Mouse (Mus musculus) erythroblast, adult 5-6 weeks (primary cell): ENCODE data around the gene Oip5. TPM values are rescaled to one million over a fixed set of nuclear protein-coding genes. Genes with fewer than 3 reads are reported as not detected.

Experiments
- ATAC-seq: replicated peaks from 2 replicates; pipeline ENCODE4 v1.8.0; 2016; ENCODE audit warnings: moderate number of reproducible peaks, mild to moderate bottlenecking, moderate TSS enrichment, inconsistent platforms; ENCODE audit not compliant: poor library complexity, low FRiP score, severe bottlenecking
- total RNA-seq, 2 experiments: library from RNA; stranded (forward) in 1 of 2; stranded (reverse) in 1 of 2; fragments of 150-400 nt in 1 of 2; fragments of 200-764, 138-1000 nt in 1 of 2; gene quantifications; 2 replicates each; pipeline versions ENCODE4 v1.2.3 to v1.2.4; 2015 to 2017; ENCODE audit warnings: low replicate concordance in 2 of 2

Oip5 gene
- total RNA-seq, 2 experiments from 2014 or later: 64.9 to 66.3 TPM

DNA sequence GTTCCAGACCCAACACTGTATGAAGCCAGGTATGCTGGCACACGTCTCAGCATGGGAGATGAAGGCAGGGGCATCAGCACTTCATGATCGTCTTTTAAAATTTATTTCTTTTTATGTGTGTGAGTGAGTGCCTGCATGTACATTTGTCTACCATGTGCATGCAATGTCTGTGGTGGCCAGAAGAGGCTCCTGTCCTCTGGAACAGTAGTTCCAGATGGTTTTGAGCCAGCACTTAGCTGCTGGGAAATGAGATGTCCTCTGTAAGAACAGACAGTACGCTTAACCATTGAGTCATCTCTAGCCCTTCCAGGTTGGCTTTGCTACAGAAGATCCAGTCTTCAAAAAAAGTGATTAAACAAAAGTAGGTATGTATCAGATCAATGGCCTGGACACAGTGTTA, 27.0 kb downstream of the Oip5 start:
- no peak for ATAC-seq

DNA sequence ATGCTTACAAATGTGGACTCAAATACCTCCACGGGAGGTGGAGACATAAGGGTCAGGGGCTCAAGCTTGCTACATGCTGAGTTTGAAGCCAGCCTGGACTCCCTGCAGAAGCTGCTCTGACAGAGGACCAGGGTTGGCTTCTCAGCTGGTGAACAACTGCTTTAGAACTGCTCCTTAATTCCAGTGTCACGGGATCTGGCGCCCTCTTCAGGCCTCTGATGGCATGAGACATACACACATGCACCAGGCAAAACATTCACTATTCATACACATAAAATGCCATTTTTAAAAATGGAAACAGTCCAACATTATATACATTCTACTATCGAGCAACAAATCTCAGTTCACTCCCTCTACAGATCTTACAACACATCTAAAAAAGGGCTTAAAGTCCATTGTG, 30.9 kb downstream of the Oip5 start:
- ATAC-seq: peak; percentile 88

DNA sequence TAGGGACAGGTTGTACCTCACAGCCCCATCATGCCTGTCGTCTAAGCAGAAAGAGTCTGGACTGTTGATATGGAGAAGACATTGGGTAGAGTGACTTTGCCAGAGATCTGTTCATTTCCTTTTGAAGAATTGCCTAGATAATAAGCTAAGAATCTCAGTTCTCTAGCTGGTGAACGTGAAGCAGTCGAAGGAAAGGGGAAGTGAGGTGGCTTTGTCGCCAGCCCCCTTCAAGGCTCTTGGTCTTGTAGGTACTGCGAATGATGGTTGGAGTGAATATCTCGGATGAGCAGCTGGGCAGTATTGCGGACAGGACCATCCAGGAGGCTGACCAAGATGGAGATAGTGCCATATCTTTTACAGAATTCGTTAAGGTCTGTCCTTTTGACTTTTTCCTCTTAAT, 34.0 kb downstream of the Oip5 start:
- no peak for ATAC-seq

DNA sequence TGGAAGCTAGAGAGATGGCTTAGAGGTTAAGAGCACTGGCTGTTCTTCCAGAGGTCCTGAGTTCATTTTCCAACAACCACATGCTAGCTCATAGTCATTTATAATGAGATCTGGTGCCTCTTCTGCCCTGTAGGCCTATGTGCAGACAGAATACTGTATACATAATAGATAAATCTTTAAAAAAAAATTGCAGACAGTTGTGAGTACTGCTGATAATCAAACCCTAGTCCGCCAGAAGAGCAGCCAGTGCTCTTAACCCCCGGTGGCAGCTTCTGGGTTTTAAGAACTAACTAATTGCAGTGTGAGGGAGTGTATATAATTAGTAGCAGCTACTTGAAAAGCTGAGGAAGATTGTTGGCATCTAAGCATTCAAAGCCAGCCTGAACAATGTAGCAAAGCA, 34.8 kb downstream of the Oip5 start:
- ATAC-seq: no peak

GRCm38 (mm10) chr2:119581571-119581970, 36.7 kb downstream of the Oip5 start:
- no peak for ATAC-seq

DNA sequence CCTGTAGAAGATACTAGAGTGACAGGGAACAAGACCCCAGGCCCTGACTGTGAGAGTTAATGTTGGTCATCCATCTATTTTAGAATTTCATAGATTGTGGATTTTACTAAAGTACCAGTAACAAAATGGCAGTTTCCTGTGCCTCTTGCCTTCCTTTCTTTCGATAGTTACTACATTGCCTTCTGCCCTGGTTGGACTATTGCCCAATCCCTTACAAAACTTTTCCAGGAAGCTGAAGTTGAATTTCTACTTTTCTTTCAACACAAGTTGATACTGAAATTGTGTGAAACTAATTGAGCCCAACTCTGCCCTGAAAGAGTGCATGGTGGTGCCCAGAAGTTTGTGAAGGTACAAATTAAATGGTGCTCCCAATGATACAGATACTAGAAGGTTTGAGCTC, 45.8 kb downstream of the Oip5 start:
- ATAC-seq: no peak

DNA sequence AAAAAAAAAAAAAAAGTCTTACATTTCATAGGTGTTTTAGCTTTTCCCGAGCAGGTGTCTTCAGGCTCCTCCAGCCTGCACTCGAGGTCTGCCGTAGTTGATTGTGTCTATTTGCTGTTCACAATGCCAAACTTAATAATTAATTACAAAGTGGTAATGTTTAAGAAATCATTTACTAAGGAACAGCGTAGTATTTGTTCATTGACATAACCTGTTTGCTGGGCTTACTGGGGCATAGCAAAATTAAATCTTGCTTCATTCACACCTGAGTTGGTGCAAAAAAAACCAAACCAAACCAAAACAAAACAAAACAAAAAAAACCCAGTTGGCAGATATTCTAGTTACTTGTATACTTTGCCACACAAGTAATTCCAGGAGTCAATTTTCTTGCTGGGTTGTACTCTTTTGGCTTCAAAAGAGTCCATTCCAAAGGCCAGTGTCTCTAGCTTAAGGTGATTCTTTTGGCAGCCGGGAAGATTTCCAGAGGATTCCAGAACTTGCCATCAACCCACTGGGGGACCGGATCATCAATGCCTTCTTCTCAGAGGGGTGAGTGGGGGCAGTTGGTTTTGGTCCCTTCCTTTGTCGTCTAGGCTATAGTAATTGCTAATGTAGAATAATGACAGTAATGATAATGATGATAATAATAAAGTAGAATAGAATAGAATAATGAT, 52.0 kb downstream of the Oip5 start:
- ATAC-seq: no peak

DNA sequence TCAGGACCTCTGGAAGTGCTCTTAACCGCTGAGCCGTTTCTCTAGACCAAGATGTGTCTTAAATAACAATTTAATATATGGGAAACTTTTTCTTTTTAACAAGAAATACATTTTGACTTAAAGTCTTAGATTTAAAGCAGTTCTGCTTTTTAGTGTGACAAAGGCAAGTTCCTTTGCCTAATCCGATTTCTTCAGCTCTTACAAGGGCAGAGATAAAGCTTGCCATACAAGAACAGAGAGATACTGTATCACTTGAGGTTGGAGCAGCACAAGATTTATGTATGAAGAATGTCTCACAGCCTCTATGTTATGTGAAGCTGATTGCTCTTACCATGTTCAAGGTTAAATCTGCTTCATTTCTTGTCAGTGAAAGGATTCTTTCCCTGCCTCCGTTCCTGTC, 53.0 kb downstream of the Oip5 start:
- no peak for ATAC-seq

DNA sequence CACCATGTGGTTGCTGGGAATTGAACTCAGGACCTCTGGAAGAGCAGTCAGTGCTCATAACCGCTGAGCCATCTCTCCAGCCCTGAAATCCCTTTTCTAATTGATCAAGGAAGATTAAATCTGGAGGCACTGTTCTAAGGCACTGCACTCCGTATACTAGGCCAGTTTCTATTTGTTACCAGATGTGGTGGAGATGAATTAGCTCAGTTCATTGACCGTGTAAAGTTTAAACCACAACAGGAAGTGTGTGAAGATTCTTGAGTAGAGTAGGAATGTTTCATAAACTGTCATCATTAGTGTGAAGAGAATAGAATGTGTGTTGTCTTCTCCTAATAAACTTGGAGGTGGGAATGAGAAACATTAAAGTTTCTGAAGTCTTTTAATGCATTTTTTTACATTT, 56.5 kb downstream of the Oip5 start:
- no peak for ATAC-seq

Other genes starting within 250 kb of the Oip5 start
- 8.6 and 10.9 TPM in 2 replicates for gene Ino80, start 140.8 kb downstream of the Oip5 start, total RNA-seq (2015; ENCODE audit: low replicate concordance)
- 6.6 and 7.6 TPM in 2 replicates for gene Ino80, start 140.8 kb downstream of the Oip5 start, total RNA-seq (2017; ENCODE audit: low replicate concordance)
- gene Exd1, start 70.8 kb downstream of the Oip5 start, total RNA-seq (2015; ENCODE audit: low replicate concordance): not detected in 2 replicates
- gene Exd1, start 70.8 kb downstream of the Oip5 start, total RNA-seq (2017; ENCODE audit: low replicate concordance): not detected in 2 replicates
- 84.4 and 108 TPM in 2 replicates for gene Chp1, start 70.8 kb downstream of the Oip5 start, total RNA-seq (2015; ENCODE audit: low replicate concordance)
- 111 and 170 TPM in 2 replicates for gene Chp1, start 70.8 kb downstream of the Oip5 start, total RNA-seq (2017; ENCODE audit: low replicate concordance)
- 111 and 117 TPM in 2 replicates for gene Nusap1, start 171 bp downstream of the Oip5 start, total RNA-seq (2015; ENCODE audit: low replicate concordance)
- gene Nusap1, start 171 bp downstream of the Oip5 start, total RNA-seq (2017; ENCODE audit: low replicate concordance): 137 and 150 TPM in 2 replicates
- 13.4 and 20.8 TPM in 2 replicates for gene Ndufaf1, start 44.4 kb upstream of the Oip5 start, total RNA-seq (2015; ENCODE audit: low replicate concordance)
- gene Ndufaf1, start 44.4 kb upstream of the Oip5 start, total RNA-seq (2017; ENCODE audit: low replicate concordance): 3.3 and 7.3 TPM in 2 replicates
- gene Rtf1, start 56.6 kb upstream of the Oip5 start, total RNA-seq (2015; ENCODE audit: low replicate concordance): 8.4 and 13.4 TPM in 2 replicates
- 13.8 and 16.9 TPM in 2 replicates for gene Rtf1, start 56.6 kb upstream of the Oip5 start, total RNA-seq (2017; ENCODE audit: low replicate concordance)
- not detected in 2 replicates for gene Itpka, start 123.9 kb upstream of the Oip5 start, total RNA-seq (2015; ENCODE audit: low replicate concordance)
- not detected in 2 replicates for gene Itpka, start 123.9 kb upstream of the Oip5 start, total RNA-seq (2017; ENCODE audit: low replicate concordance)
- not detected in 2 replicates for gene Ltk, start 142.0 kb upstream of the Oip5 start, total RNA-seq (2015; ENCODE audit: low replicate concordance)
- not detected in 2 replicates for gene Ltk, start 142.0 kb upstream of the Oip5 start, total RNA-seq (2017; ENCODE audit: low replicate concordance)
- gene Rpap1, start 169.1 kb upstream of the Oip5 start, total RNA-seq (2015; ENCODE audit: low replicate concordance): 1.3 and 2.7 TPM in 2 replicates
- 0.51 and 0.84 TPM in 2 replicates for gene Rpap1, start 169.1 kb upstream of the Oip5 start, total RNA-seq (2017; ENCODE audit: low replicate concordance)
- not detected in 2 replicates for gene Tyro3, start 179.3 kb upstream of the Oip5 start, total RNA-seq (2015; ENCODE audit: low replicate concordance)
- gene Tyro3, start 179.3 kb upstream of the Oip5 start, total RNA-seq (2017; ENCODE audit: low replicate concordance): not detected in 2 replicates